Mouse (Mus musculus) testis, adult 2 months (tissue): ENCODE data around the gene Casp8.
"Not testable (repeated sequence)": the region's sequence is repeated elsewhere in the genome, so short reads cannot be mapped to it uniquely, and the experiment has no call there.

Source experiments
- CTCF ChIP-seq: fragments of 200-500 bp; IDR thresholded peaks from 2 replicates; pipeline ENCODE4 v1.5.1; 2012; ENCODE audit warnings: low read depth, mild to moderate bottlenecking, inconsistent platforms, low read length, moderate library complexity; ENCODE audit not compliant: control insufficient read depth, insufficient read depth, insufficient replicate concordance
- POLR2A ChIP-seq: fragments of 200-500 bp; IDR thresholded peaks from 2 replicates; pipeline ENCODE4 v1.6.1; 2012; ENCODE audit warnings: low read depth, mild to moderate bottlenecking, inconsistent platforms, low read length, moderate library complexity; ENCODE audit not compliant: control insufficient read depth

DNA sequence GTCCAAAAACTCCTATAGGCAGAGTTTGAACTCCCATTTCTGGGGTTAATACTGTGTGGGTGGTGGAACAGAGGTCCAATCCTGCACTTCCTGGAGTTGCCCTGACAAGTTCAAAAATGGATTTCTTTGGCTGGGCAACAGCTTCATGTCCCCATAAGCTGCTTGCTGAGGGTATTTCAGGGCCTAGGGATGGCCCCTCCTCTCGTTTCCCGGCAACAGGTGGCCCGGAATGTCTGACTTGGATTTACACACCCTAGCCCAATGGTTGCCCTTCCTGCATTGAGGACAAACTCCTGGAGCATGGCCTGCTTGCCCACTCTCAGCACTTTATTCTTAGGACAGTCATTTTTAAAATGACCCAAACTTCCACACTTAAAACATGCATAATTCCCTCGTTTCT is 28.7 kb upstream of the Casp8 start:
- not testable (repeated sequence) for TF ChIP-seq POLR2A, CTCF
